Mouse (Mus musculus): ENCODE results near the gene C1qtnf1.

- TF ChIP-seq ZNF384 (IDR thresholded peaks at IDR 0.05; ENCODE audit: low read depth, low read length) (no peak), ZC3H11A (IDR thresholded peaks at IDR 0.05; ENCODE audit: borderline replicate concordance, low read depth, low read length) (no peak), CHD2 (IDR thresholded peaks at IDR 0.05; ENCODE audit: low read depth, low read length) (no peak)
Observed at GRCm38 (mm10) chr11:118410073-118410444, 17.9 kb upstream of the C1qtnf1 start.
